Mouse (Mus musculus) gastrocnemius, postnatal 36 days (tissue): ENCODE data around the gene Dnmt3b. TPM values are rescaled to one million over a fixed set of nuclear protein-coding genes. Genes with fewer than 3 reads are reported as not detected.
A peak's percentile ranks its signal among the peaks of the same experiment; 100 is the strongest.
"Not testable (repeated sequence)": the region's sequence is repeated elsewhere in the genome, so short reads cannot be mapped to it uniquely, and the experiment has no call there.

ENCODE experiments used
- DNase-seq, 2 experiments: peaks; one replicate each; pipeline ENCODE4 v3.0.0; 2022
- intact Hi-C: fragments of 180-260 bp; cut with DNase I; formaldehyde crosslinking; loops from one replicate; pipeline ENCODE4 v1.15.1; 2025
- total RNA-seq, 2 experiments: library from RNA; stranded (reverse); gene quantifications; 2 replicates each; pipeline ENCODE4 v1.2.3; 2021

Gene Dnmt3b
- total RNA-seq, 2 experiments from 2014 or later: 0.35 to 0.56 TPM

DNA sequence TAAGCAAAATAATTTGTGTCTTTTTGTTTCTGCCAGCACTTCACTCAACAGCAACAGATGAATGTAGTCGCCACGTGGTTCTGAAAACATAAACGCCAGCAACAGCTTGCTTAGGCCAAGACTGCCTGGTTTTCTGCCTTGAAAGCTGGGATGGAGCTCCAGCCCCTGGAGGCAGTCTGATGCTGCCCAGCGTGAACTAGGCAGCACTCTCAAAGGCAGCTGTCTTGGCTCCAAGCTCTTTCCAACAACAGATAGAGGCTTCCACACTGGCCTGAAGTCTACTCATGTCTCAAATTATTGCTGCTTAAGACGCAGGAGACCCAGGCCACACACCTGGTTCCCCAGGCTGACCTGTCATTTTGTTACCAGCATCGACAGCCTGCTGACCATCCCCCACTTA is 54.1 kb downstream of the Dnmt3b start:
- intact Hi-C loops: no loop called here
- DNase-seq: no peak

- intact Hi-C loops: loop anchor here (2.0 kb wide), 1 partner anchor 140 kb away; no protein-coding TSS in a partner anchor
- no peak for DNase-seq
Observed at GRCm38 (mm10) chr2:153710701-153711330, 61.6 kb downstream of the Dnmt3b start.

DNA sequence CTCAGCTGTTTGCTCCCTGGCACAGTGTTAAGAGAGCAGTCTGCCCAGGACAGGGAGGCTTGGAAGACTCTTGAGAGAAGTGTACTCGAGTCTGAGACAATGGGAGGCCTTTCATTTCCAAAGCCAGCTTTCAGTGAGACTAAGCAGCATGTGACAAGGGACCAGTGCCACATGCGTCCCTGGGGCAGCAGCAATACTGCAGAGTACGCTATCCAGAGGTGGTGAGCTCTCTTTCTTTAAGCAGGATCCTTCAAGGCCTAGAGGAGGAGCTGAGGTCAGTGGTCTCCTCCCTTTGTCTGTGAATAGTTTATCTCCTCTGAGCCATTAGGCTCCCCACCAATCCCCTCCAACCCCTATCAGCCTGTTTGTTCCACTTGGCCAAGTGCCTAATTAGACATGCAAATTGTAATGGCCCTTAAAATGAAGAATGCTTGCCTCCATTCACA is 63.4 kb downstream of the Dnmt3b start:
- intact Hi-C loops: no loop called here
- no peak for DNase-seq

DNA sequence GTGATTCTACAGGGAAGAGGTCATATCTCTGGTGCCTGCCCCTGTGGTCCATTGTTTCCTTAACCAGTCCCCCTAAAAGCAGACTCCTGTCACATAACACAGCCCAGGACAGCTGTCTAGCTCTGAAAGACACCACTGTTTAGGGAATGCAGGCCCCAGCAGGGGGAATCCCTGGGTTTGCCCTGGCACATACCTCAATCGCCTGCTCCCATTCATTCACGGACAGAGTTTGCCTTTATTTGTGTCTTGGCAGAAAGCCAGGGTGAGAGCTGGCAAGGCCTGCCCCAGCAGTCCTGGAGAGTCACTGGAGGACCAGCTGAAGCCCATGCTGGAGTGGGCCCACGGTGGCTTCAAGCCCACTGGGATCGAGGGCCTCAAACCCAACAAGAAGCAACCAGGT is 64.0 kb downstream of the Dnmt3b start:
- peak in 1 of 2 experiments; percentile 15 for DNase-seq
- intact Hi-C loops: no loop called here

DNA sequence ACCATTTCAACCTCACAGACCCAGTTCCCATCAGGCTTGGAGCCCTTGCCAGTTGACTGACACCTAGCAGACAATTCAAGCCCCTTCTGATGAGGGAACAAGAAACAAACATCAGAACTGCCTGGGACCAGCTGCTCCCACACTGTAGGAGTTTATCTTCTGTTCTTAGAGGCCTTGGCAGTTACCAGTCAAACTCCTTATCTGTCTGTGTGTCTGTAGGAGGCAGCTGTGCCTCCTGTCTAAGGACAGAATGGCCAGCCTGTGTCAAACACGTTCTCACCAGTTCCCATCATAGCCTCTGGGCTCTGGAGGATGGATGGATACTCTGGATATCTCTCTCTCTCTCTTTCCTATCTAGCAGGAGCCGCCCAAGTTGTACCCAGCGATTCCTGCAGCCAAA is 68.6 kb downstream of the Dnmt3b start:
- DNase-seq, intact Hi-C loops: not testable (repeated sequence)

GRCm38 (mm10) chr2:153723098-153723497 is 73.8 kb downstream of the Dnmt3b start:
- DNase-seq: no peak
- intact Hi-C loops: no loop called here

DNA sequence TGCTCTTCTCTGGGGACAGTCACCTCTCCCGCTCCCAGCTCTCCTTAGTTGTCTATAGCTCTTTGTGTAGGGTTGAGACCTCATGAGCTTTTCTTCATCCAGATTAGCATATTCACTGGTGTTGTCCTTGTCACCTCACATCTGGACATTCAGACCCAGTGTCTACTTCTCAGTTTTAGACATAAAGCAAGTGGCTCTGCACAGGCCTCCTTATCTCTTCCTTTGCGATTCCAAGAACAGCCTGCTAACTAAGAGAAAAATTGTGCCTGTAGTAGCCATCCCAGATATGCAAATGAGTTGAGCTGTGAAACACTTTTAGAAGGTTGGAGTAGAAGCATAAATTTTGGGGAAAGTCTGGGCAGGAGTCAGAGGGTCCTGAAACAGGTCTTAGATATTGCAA is 75.2 kb downstream of the Dnmt3b start:
- intact Hi-C loops: no loop called here
- DNase-seq: no peak

GRCm38 (mm10) chr2:153724871-153725270 is 75.6 kb downstream of the Dnmt3b start:
- intact Hi-C loops: no loop called here
- DNase-seq: no peak

DNA sequence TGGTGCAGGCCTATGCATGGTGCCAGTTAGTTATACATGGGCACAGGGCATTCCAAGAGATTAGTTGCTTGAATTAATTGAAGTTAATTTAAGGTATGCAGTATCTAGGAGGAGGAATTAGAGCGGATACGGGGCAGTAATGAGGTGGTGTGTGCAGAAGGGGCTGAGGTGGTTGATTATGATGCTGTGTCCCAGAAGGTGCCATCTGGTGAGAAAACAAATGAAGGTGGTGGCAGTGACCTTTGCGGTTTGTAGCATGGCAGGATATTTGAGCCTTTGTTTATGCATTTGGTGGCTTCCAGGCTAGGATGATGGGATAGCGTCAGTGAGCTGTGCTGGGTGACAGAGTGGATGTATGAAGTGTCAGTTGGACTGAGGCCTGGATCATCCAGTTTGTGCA is 76.0 kb downstream of the Dnmt3b start:
- intact Hi-C loops: no loop called here
- no peak for DNase-seq

DNA sequence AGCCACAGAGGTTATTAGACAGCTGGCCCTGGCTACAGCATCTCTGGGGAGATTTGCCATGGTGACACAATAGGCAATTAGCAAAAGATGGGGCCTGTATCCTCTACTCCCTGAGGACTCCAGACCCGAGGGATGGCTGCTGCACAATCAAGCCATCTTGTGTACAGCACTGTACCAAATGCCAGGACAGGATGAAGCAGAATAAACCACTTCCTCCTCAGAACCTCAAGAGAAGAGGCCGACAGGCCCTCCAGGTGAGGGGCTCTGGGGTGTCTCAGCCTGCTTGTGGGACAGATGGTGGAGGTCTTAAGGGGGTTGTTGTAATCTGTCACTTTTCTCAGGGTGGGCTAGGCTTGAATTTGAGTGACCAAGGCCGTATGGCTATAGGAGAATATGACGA is 84.8 kb downstream of the Dnmt3b start:
- DNase-seq: no peak
- intact Hi-C loops: no loop called here

Other genes with a start within 250 kb of the Dnmt3b start
- gene 4930404H24Rik, start 156.7 kb upstream of the Dnmt3b start, total RNA-seq: not detected
- gene Nol4l, start 119.5 kb upstream of the Dnmt3b start, total RNA-seq: 1 to 10 TPM in 1 of 2 experiments, under 1 TPM in 1; 0.94 to 1.0 TPM
- 10 to 100 TPM in 1 of 2 experiments, 1 to 10 TPM in 1; 9.9 to 10.3 TPM for gene Commd7, start 16.7 kb upstream of the Dnmt3b start, total RNA-seq
- not detected for gene Dnmt3c, start 47.2 kb downstream of the Dnmt3b start, total RNA-seq
- gene Mapre1, start 91.8 kb downstream of the Dnmt3b start, total RNA-seq: 10 to 100 TPM; 34.7 to 35.9 TPM
- gene Efcab8, start 130.5 kb downstream of the Dnmt3b start, total RNA-seq: not detected
- gene Sun5, start 221.6 kb downstream of the Dnmt3b start, total RNA-seq: not detected
- gene Bpifb2, start 225.6 kb downstream of the Dnmt3b start, total RNA-seq: not detected